Mouse (Mus musculus): Measurements from ENCODE around the gene Spin1.

GRCm38 (mm10) chr13:51085941-51086340, 14.7 kb upstream of the Spin1 start:
- TF ChIP-seq CTCF (IDR thresholded peaks at IDR 0.05; ENCODE audit: insufficient read depth, low read length): no peak
- no peak for TF ChIP-seq POLR2A (IDR thresholded peaks at IDR 0.05; ENCODE audit: borderline replicate concordance, extremely low read depth, low read depth, low read length)

All from lung, adult 2 months (tissue).